Mouse (Mus musculus): ENCODE results near the gene Ksr1. TPM values are rescaled to one million over a fixed set of nuclear protein-coding genes. Genes with fewer than 3 reads are reported as not detected.
A peak's percentile ranks its signal among the peaks of the same experiment; 100 is the strongest.

Ksr1 gene
- total RNA-seq (2014; fragmentation: Nextera tagmentation) (5.4 and 11.9 TPM in 2 replicates), total RNA-seq (2017) (10.6 and 13.6 TPM in 2 replicates)

GRCm38 (mm10) chr11:79146331-79146767, at the start of gene Ksr1:
Gene Ksr1, minus strand, starts transcription at chr11:79146407.
- peak; percentile 91 for ATAC-seq (replicated peaks; ENCODE audit: low FRiP score, low TSS enrichment, poor library complexity, severe bottlenecking)

GRCm38 (mm10) chr11:79192176-79192575, 46.0 kb upstream of the Ksr1 start:
- ATAC-seq (replicated peaks; ENCODE audit: low FRiP score, low TSS enrichment, poor library complexity, severe bottlenecking) = no peak

- ATAC-seq (replicated peaks; ENCODE audit: low FRiP score, low TSS enrichment, poor library complexity, severe bottlenecking) = no peak
Observed at GRCm38 (mm10) chr11:79191214-79191613, 45.0 kb upstream of the Ksr1 start.

GRCm38 (mm10) chr11:79190257-79190656, 44.0 kb upstream of the Ksr1 start:
- ATAC-seq (replicated peaks; ENCODE audit: low FRiP score, low TSS enrichment, poor library complexity, severe bottlenecking) = no peak

GRCm38 (mm10) chr11:79188176-79188575, 42.0 kb upstream of the Ksr1 start:
- ATAC-seq (replicated peaks; ENCODE audit: low FRiP score, low TSS enrichment, poor library complexity, severe bottlenecking) = no peak

GRCm38 (mm10) chr11:79187291-79187690, 41.1 kb upstream of the Ksr1 start:
- no peak for ATAC-seq (replicated peaks; ENCODE audit: low FRiP score, low TSS enrichment, poor library complexity, severe bottlenecking)

GRCm38 (mm10) chr11:79185683-79186082, 39.5 kb upstream of the Ksr1 start:
- ATAC-seq (replicated peaks; ENCODE audit: low FRiP score, low TSS enrichment, poor library complexity, severe bottlenecking) = no peak

GRCm38 (mm10) chr11:79184126-79184888, 38.1 kb upstream of the Ksr1 start:
- no peak for ATAC-seq (replicated peaks; ENCODE audit: low FRiP score, low TSS enrichment, poor library complexity, severe bottlenecking)

- no peak for ATAC-seq (replicated peaks; ENCODE audit: low FRiP score, low TSS enrichment, poor library complexity, severe bottlenecking)
Observed at GRCm38 (mm10) chr11:79183400-79183799, 37.2 kb upstream of the Ksr1 start.

GRCm38 (mm10) chr11:79182881-79183280, 36.7 kb upstream of the Ksr1 start:
- ATAC-seq (replicated peaks; ENCODE audit: low FRiP score, low TSS enrichment, poor library complexity, severe bottlenecking) = no peak

- ATAC-seq (replicated peaks; ENCODE audit: low FRiP score, low TSS enrichment, poor library complexity, severe bottlenecking) = no peak
Observed at GRCm38 (mm10) chr11:79181914-79182313, 35.7 kb upstream of the Ksr1 start.

- ATAC-seq (replicated peaks; ENCODE audit: low FRiP score, low TSS enrichment, poor library complexity, severe bottlenecking) = no peak
Observed at GRCm38 (mm10) chr11:79176687-79177086, 30.5 kb upstream of the Ksr1 start.

- no peak for ATAC-seq (replicated peaks; ENCODE audit: low FRiP score, low TSS enrichment, poor library complexity, severe bottlenecking)
Observed at GRCm38 (mm10) chr11:79172054-79172453, 25.8 kb upstream of the Ksr1 start.

- no peak for ATAC-seq (replicated peaks; ENCODE audit: low FRiP score, low TSS enrichment, poor library complexity, severe bottlenecking)
Observed at GRCm38 (mm10) chr11:79166582-79167300, 20.5 kb upstream of the Ksr1 start.

- no peak for ATAC-seq (replicated peaks; ENCODE audit: low FRiP score, low TSS enrichment, poor library complexity, severe bottlenecking)
Observed at GRCm38 (mm10) chr11:79161077-79161758, 15.0 kb upstream of the Ksr1 start.

- no peak for ATAC-seq (replicated peaks; ENCODE audit: low FRiP score, low TSS enrichment, poor library complexity, severe bottlenecking)
Observed at GRCm38 (mm10) chr11:79160127-79160526, 13.9 kb upstream of the Ksr1 start.

- no peak for ATAC-seq (replicated peaks; ENCODE audit: low FRiP score, low TSS enrichment, poor library complexity, severe bottlenecking)
Observed at GRCm38 (mm10) chr11:79157729-79158128, 11.5 kb upstream of the Ksr1 start.

- no peak for ATAC-seq (replicated peaks; ENCODE audit: low FRiP score, low TSS enrichment, poor library complexity, severe bottlenecking)
Observed at GRCm38 (mm10) chr11:79155348-79155747, 9.1 kb upstream of the Ksr1 start.

- ATAC-seq (replicated peaks; ENCODE audit: low FRiP score, low TSS enrichment, poor library complexity, severe bottlenecking) = peak; percentile 57
Observed at GRCm38 (mm10) chr11:79152696-79153095, 6.5 kb upstream of the Ksr1 start.

- ATAC-seq (replicated peaks; ENCODE audit: low FRiP score, low TSS enrichment, poor library complexity, severe bottlenecking) = no peak
Observed at GRCm38 (mm10) chr11:79151874-79152273, 5.7 kb upstream of the Ksr1 start.

All from megakaryocyte-erythroid progenitor cell, adult 5-6 weeks (primary cell).